Mouse (Mus musculus): ENCODE results near the gene Espl1. TPM values are rescaled to one million over a fixed set of nuclear protein-coding genes. Genes with fewer than 3 reads are reported as not detected.

The Espl1 gene
- polyA plus RNA-seq, 2 experiments = 27.2 to 40.0 TPM

DNA sequence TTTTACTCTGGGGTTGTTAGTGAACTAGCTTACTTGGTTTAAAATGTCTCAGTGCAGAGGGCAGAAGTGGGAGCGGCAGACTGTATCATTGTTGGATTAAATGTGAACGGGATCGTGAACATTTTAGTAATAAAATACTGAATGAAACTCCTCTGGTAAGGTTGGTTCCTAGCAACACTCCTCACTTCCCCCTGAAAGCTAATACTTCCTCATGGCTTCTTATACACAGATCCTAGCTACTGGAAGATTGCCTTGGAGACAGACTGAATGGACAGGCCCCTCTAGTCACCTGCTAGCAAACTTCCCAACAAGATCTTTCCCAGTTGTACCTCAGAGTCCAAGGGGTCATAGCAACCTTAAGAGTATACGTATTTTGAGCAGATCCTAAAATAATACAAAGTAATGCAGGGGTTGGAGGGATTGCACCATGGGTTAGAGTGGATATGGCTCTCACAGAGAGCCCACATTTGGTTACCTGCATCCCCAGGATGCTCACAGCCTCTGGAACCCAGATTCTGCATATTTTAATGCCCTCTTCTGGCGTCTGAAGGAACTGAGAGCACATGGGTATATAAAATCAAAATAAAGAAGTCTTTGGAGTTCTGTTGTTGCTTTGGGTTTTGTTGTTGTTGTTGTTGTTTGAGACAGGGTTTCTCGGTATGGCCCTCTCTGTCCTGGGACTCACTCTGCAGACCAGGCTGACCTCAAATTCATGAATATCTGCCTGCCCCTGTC lies 21.9 kb upstream of the Espl1 start:
- DNase-seq (ENCODE audit: low spot score) (no peak), ATAC-seq (ENCODE audit: low FRiP score, low read depth) (no peak)
- H3K27me3 ChIP-seq (ENCODE audit: control insufficient read depth, insufficient read depth, low read length) = no peaks in the 10 kb centered on the region
- H3K27ac ChIP-seq (replicated peaks; ENCODE audit: low read depth, low read length) = no peak overlapping the region
- 78% methylated on average over 6 of the region's 6 CpGs for WGBS
- no peaks in the 10 kb centered on the region for H3K9me3 ChIP-seq (ENCODE audit: control insufficient read depth, low read length)
- H3K9ac ChIP-seq (ENCODE audit: low read depth, low read length, severe bottlenecking) = no peak overlapping the region
- no peaks in the 10 kb centered on the region for H3K36me3 ChIP-seq (ENCODE audit: control insufficient read depth, insufficient read depth, low read length)
- H3K4me3 ChIP-seq (replicated peaks; ENCODE audit: low read length) = no peak overlapping the region
- no peak overlapping the region for H3K4me2 ChIP-seq (replicated peaks; ENCODE audit: low read depth, low read length, severe bottlenecking)
- H3K4me1 ChIP-seq (ENCODE audit: control insufficient read depth, insufficient read depth, low read length) = peaks cover 15% of the 10 kb centered on the region; the same call in 1 of the 2 replicates
- TF ChIP-seq POLR2A (IDR thresholded peaks at IDR 0.05; ENCODE audit: borderline replicate concordance, extremely low read depth, insufficient read depth, insufficient read length) = no peak

GRCm38 (mm10) chr15:102278726-102279091 lies 17.4 kb upstream of the Espl1 start:
- no peaks in the 10 kb centered on the region for H3K27me3 ChIP-seq (ENCODE audit: control insufficient read depth, insufficient read depth, low read length)
- peaks cover 11% of the 10 kb centered on the region; the same call in 1 of the 2 replicates for H3K4me1 ChIP-seq (ENCODE audit: control insufficient read depth, insufficient read depth, low read length)
- no peaks in the 10 kb centered on the region for H3K9me3 ChIP-seq (ENCODE audit: control insufficient read depth, low read length)
- H3K36me3 ChIP-seq (ENCODE audit: control insufficient read depth, insufficient read depth, low read length) = peaks cover 24% of the 10 kb centered on the region
- DNase-seq (ENCODE audit: low spot score) = no peak
- H3K9ac ChIP-seq (ENCODE audit: low read depth, low read length, severe bottlenecking) = peak overlapping the region; percentile 70
- peak overlapping the region; percentile 72 for H3K4me2 ChIP-seq (replicated peaks; ENCODE audit: low read depth, low read length, severe bottlenecking)
- no peak for ATAC-seq (ENCODE audit: low FRiP score, low read depth)
- TF ChIP-seq POLR2A (IDR thresholded peaks at IDR 0.05; ENCODE audit: borderline replicate concordance, extremely low read depth, insufficient read depth, insufficient read length) = no peak
- peak overlapping the region; percentile 70 for H3K4me3 ChIP-seq (replicated peaks; ENCODE audit: low read length)
- 31% methylated on average over 7 of the region's 7 CpGs for whole genome bisulfite sequencing
- H3K27ac ChIP-seq (replicated peaks; ENCODE audit: low read depth, low read length) = peak overlapping the region; percentile 67

- TF ChIP-seq POLR2A (IDR thresholded peaks at IDR 0.05; ENCODE audit: borderline replicate concordance, extremely low read depth, insufficient read depth, insufficient read length) = peak; percentile 66; the same call in 1 of the 2 replicates
- H3K27me3 ChIP-seq (ENCODE audit: control insufficient read depth, insufficient read depth, low read length) = no peaks in the 10 kb centered on the region
- H3K36me3 ChIP-seq (ENCODE audit: control insufficient read depth, insufficient read depth, low read length) = peaks cover 24% of the 10 kb centered on the region
- peak within 1 kb of the TSS; percentile 67 for H3K27ac ChIP-seq (replicated peaks; ENCODE audit: low read depth, low read length)
- H3K9me3 ChIP-seq (ENCODE audit: control insufficient read depth, low read length) = no peaks in the 10 kb centered on the region
- peak within 1 kb of the TSS; percentile 70 for H3K4me3 ChIP-seq (replicated peaks; ENCODE audit: low read length)
- ATAC-seq (ENCODE audit: low FRiP score, low read depth) = peak; percentile 96
- peak within 1 kb of the TSS; percentile 72 for H3K4me2 ChIP-seq (replicated peaks; ENCODE audit: low read depth, low read length, severe bottlenecking)
- 1% methylated on average over 46 of the region's 65 CpGs for WGBS
- peaks cover 11% of the 10 kb centered on the region; the same call in 1 of the 2 replicates for H3K4me1 ChIP-seq (ENCODE audit: control insufficient read depth, insufficient read depth, low read length)
- peak within 1 kb of the TSS; percentile 70 for H3K9ac ChIP-seq (ENCODE audit: low read depth, low read length, severe bottlenecking)
- peak; percentile 92 for DNase-seq (ENCODE audit: low spot score)
These were observed 16.8 kb upstream of the Espl1 start, which contains the start of gene Mfsd5 for GRCm38 (mm10) chr15:102279092-102279782. TSS of gene Mfsd5 (plus strand) at chr15:102279454.

- Histone ChIP-seq H3K27ac (replicated peaks; ENCODE audit: low read depth, low read length) (peak overlapping the region; percentile 67; the same call in 1 of the 2 replicates), H3K9me3 (ENCODE audit: control insufficient read depth, low read length) (no peaks in the 10 kb centered on the region), H3K36me3 (ENCODE audit: control insufficient read depth, insufficient read depth, low read length) (peaks cover 24% of the 10 kb centered on the region), H3K4me1 (ENCODE audit: control insufficient read depth, insufficient read depth, low read length) (peaks cover 11% of the 10 kb centered on the region; the same call in 1 of the 2 replicates), H3K4me3 (replicated peaks; ENCODE audit: low read length) (peak overlapping the region; percentile 70), H3K27me3 (ENCODE audit: control insufficient read depth, insufficient read depth, low read length) (no peaks in the 10 kb centered on the region), H3K9ac (ENCODE audit: low read depth, low read length, severe bottlenecking) (peak overlapping the region; percentile 70), H3K4me2 (replicated peaks; ENCODE audit: low read depth, low read length, severe bottlenecking) (peak overlapping the region; percentile 72)
- WGBS = 31% methylated on average over 11 of the region's 13 CpGs
- TF ChIP-seq POLR2A (IDR thresholded peaks at IDR 0.05; ENCODE audit: borderline replicate concordance, extremely low read depth, insufficient read depth, insufficient read length) = no peak
- ATAC-seq (ENCODE audit: low FRiP score, low read depth) (no peak), DNase-seq (ENCODE audit: low spot score) (no peak)
These were observed 16.1 kb upstream of the Espl1 start for GRCm38 (mm10) chr15:102279783-102280520.

DNA sequence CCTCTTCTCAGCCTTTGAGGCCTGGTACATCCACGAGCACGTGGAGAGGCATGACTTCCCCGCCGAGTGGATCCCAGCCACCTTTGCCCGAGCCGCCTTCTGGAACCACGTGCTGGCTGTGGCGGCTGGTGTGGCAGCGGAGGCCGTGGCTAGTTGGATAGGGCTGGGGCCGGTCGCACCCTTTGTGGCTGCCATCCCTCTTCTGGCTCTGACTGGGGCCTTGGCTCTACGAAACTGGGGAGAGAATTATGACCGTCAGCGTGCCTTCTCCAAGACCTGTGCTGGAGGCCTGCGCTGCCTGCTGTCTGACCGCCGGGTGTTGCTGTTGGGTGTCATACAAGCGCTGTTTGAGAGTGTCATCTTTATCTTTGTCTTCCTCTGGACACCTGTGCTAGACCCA lies 15.4 kb upstream of the Espl1 start:
- H3K4me3 ChIP-seq (replicated peaks; ENCODE audit: low read length) = no peak overlapping the region
- DNase-seq (ENCODE audit: low spot score) (no peak), ATAC-seq (ENCODE audit: low FRiP score, low read depth) (no peak)
- no peak overlapping the region for H3K27ac ChIP-seq (replicated peaks; ENCODE audit: low read depth, low read length)
- H3K4me2 ChIP-seq (replicated peaks; ENCODE audit: low read depth, low read length, severe bottlenecking) = peak overlapping the region; percentile 72; the same call in 1 of the 2 replicates
- no peaks in the 10 kb centered on the region for H3K9me3 ChIP-seq (ENCODE audit: control insufficient read depth, low read length)
- peak overlapping the region; percentile 70; the same call in 1 of the 2 replicates for H3K9ac ChIP-seq (ENCODE audit: low read depth, low read length, severe bottlenecking)
- TF ChIP-seq POLR2A (IDR thresholded peaks at IDR 0.05; ENCODE audit: borderline replicate concordance, extremely low read depth, insufficient read depth, insufficient read length) = no peak
- no peaks in the 10 kb centered on the region for H3K27me3 ChIP-seq (ENCODE audit: control insufficient read depth, insufficient read depth, low read length)
- WGBS = 96% methylated on average over 19 of the region's 19 CpGs
- H3K4me1 ChIP-seq (ENCODE audit: control insufficient read depth, insufficient read depth, low read length) = peaks cover 11% of the 10 kb centered on the region; the same call in 1 of the 2 replicates
- H3K36me3 ChIP-seq (ENCODE audit: control insufficient read depth, insufficient read depth, low read length) = peaks cover 24% of the 10 kb centered on the region

Measured in limb, embryonic 14.5 days (tissue).